Mouse (Mus musculus): Measurements from ENCODE around the gene Ghrl. TPM values are rescaled to one million over a fixed set of nuclear protein-coding genes. Genes with fewer than 3 reads are reported as not detected.

Gene Ghrl
- polyA plus RNA-seq, 1 experiment from 2014 or later = 139 TPM

- H3K4me1 ChIP-seq (replicated peaks; ENCODE audit: control insufficient read depth, insufficient read depth, low read length) = peaks cover 8% of the 10 kb centered on the region; the same call in 1 of the 2 replicates
- H3K4me2 ChIP-seq (replicated peaks; ENCODE audit: low read depth) = peak overlapping the region; percentile 96
- H3K9ac ChIP-seq (ENCODE audit: low read depth, low read length) = peak overlapping the region; percentile 87
- ATAC-seq = peak; percentile 64
- H3K4me3 ChIP-seq (ENCODE audit: low read depth, low read length) = peak overlapping the region; percentile 86
- WGBS = under 1% methylated on average over 89 of the region's 113 CpGs
- H3K27me3 ChIP-seq (replicated peaks; ENCODE audit: control insufficient read depth, insufficient read depth, low read length) = no peaks in the 10 kb centered on the region
- H3K36me3 ChIP-seq (ENCODE audit: control insufficient read depth, insufficient read depth) = peaks cover 33% of the 10 kb centered on the region
- no peaks in the 10 kb centered on the region for H3K9me3 ChIP-seq (ENCODE audit: control insufficient read depth)
- no peak for TF ChIP-seq CTCF (IDR thresholded peaks at IDR 0.05; ENCODE audit: low read depth)
- H3K27ac ChIP-seq (ENCODE audit: low read depth, low read length) = peak overlapping the region; percentile 97
These were observed 22.2 kb downstream of the Ghrl start for GRCm38 (mm10) chr6:113697222-113698205.

GRCm38 (mm10) chr6:113696582-113697221 lies 23.0 kb downstream of the Ghrl start, which contains the start of gene Tatdn2:
Gene Tatdn2 (plus strand): TSS chr6:113697050.
- TF ChIP-seq CTCF (IDR thresholded peaks at IDR 0.05; ENCODE audit: low read depth) = peak; percentile 55
- H3K9me3 ChIP-seq (ENCODE audit: control insufficient read depth) = no peaks in the 10 kb centered on the region
- peak within 1 kb of the TSS; percentile 97 for H3K27ac ChIP-seq (ENCODE audit: low read depth, low read length)
- H3K4me3 ChIP-seq (ENCODE audit: low read depth, low read length) = peak within 1 kb of the TSS; percentile 86
- peak; percentile 97 for ATAC-seq
- peaks cover 30% of the 10 kb centered on the region for H3K36me3 ChIP-seq (ENCODE audit: control insufficient read depth, insufficient read depth)
- H3K4me2 ChIP-seq (replicated peaks; ENCODE audit: low read depth) = peak within 1 kb of the TSS; percentile 96
- H3K9ac ChIP-seq (ENCODE audit: low read depth, low read length) = peak within 1 kb of the TSS; percentile 87
- WGBS = under 1% methylated on average over 51 of the region's 58 CpGs
- peaks cover 8% of the 10 kb centered on the region; the same call in 1 of the 2 replicates for H3K4me1 ChIP-seq (replicated peaks; ENCODE audit: control insufficient read depth, insufficient read depth, low read length)
- H3K27me3 ChIP-seq (replicated peaks; ENCODE audit: control insufficient read depth, insufficient read depth, low read length) = no peaks in the 10 kb centered on the region

GRCm38 (mm10) chr6:113695766-113696355 lies 23.8 kb downstream of the Ghrl start:
- H3K4me2 ChIP-seq (replicated peaks; ENCODE audit: low read depth) = peak overlapping the region; percentile 96
- H3K36me3 ChIP-seq (ENCODE audit: control insufficient read depth, insufficient read depth) = peaks cover 23% of the 10 kb centered on the region
- peak overlapping the region; percentile 86 for H3K4me3 ChIP-seq (ENCODE audit: low read depth, low read length)
- H3K4me1 ChIP-seq (replicated peaks; ENCODE audit: control insufficient read depth, insufficient read depth, low read length) = peaks cover 8% of the 10 kb centered on the region; the same call in 1 of the 2 replicates
- H3K9ac ChIP-seq (ENCODE audit: low read depth, low read length) = no peak overlapping the region
- TF ChIP-seq CTCF (IDR thresholded peaks at IDR 0.05; ENCODE audit: low read depth) = no peak
- no peaks in the 10 kb centered on the region for H3K9me3 ChIP-seq (ENCODE audit: control insufficient read depth)
- H3K27me3 ChIP-seq (replicated peaks; ENCODE audit: control insufficient read depth, insufficient read depth, low read length) = no peaks in the 10 kb centered on the region
- no peak for ATAC-seq
- 32% methylated on average over 4 of the region's 4 CpGs for WGBS
- peak overlapping the region; percentile 75 for H3K27ac ChIP-seq (ENCODE audit: low read depth, low read length)

GRCm38 (mm10) chr6:113695203-113695602 lies 24.5 kb downstream of the Ghrl start:
- 67% methylated on average over 1 of the region's 1 CpGs for WGBS
- Histone ChIP-seq H3K4me2 (replicated peaks; ENCODE audit: low read depth) (no peak overlapping the region), H3K27me3 (replicated peaks; ENCODE audit: control insufficient read depth, insufficient read depth, low read length) (no peaks in the 10 kb centered on the region), H3K27ac (ENCODE audit: low read depth, low read length) (no peak overlapping the region), H3K9me3 (ENCODE audit: control insufficient read depth) (no peaks in the 10 kb centered on the region), H3K4me3 (ENCODE audit: low read depth, low read length) (no peak overlapping the region), H3K4me1 (replicated peaks; ENCODE audit: control insufficient read depth, insufficient read depth, low read length) (peaks cover 4% of the 10 kb centered on the region; the same call in 1 of the 2 replicates), H3K36me3 (ENCODE audit: control insufficient read depth, insufficient read depth) (peaks cover 20% of the 10 kb centered on the region), H3K9ac (ENCODE audit: low read depth, low read length) (no peak overlapping the region)
- ATAC-seq = no peak
- TF ChIP-seq CTCF (IDR thresholded peaks at IDR 0.05; ENCODE audit: low read depth) = no peak

GRCm38 (mm10) chr6:113693377-113693776 lies 26.3 kb downstream of the Ghrl start:
- no peak for TF ChIP-seq CTCF (IDR thresholded peaks at IDR 0.05; ENCODE audit: low read depth)
- Histone ChIP-seq H3K27ac (ENCODE audit: low read depth, low read length) (no peak overlapping the region), H3K4me3 (ENCODE audit: low read depth, low read length) (no peak overlapping the region), H3K4me2 (replicated peaks; ENCODE audit: low read depth) (no peak overlapping the region), H3K4me1 (replicated peaks; ENCODE audit: control insufficient read depth, insufficient read depth, low read length) (peaks cover 4% of the 10 kb centered on the region), H3K27me3 (replicated peaks; ENCODE audit: control insufficient read depth, insufficient read depth, low read length) (no peaks in the 10 kb centered on the region), H3K9ac (ENCODE audit: low read depth, low read length) (no peak overlapping the region), H3K9me3 (ENCODE audit: control insufficient read depth) (no peaks in the 10 kb centered on the region), H3K36me3 (ENCODE audit: control insufficient read depth, insufficient read depth) (peaks cover 17% of the 10 kb centered on the region)
- WGBS = 85% methylated on average over 5 of the region's 5 CpGs
- no peak for ATAC-seq
